Mouse (Mus musculus) neural tube, embryonic 15.5 days (tissue): ENCODE results near the gene Ccdc110. TPM values are rescaled to one million over a fixed set of nuclear protein-coding genes. Genes with fewer than 3 reads are reported as not detected.

Experiments used
- ATAC-seq: fragments of 200-750 bp; cut with Nextera tagmentation; 2 replicates; pipeline ENCODE4 v1.8.0; 2017; ENCODE audit warnings: mild to moderate bottlenecking, moderate TSS enrichment, moderate library complexity; ENCODE audit not compliant: low FRiP score
- H3K27ac ChIP-seq: fragments of 300-500 bp; sonication (generic); replicated peaks from 2 replicates; pipeline ENCODE4 v1.5.1; 2015; ENCODE audit warnings: mild to moderate bottlenecking, inconsistent platforms
- H3K27me3 ChIP-seq: fragments of 300-500 bp; sonication (generic); replicated peaks from 2 replicates; pipeline ENCODE4 v1.6.1; 2015; ENCODE audit warnings: inconsistent platforms
- H3K36me3 ChIP-seq: fragments of 300-500 bp; sonication (generic); 2 replicates; pipeline ENCODE4 v1.6.1; 2015; ENCODE audit warnings: inconsistent platforms
- H3K4me1 ChIP-seq: fragments of 300-500 bp; sonication (generic); 2 replicates; pipeline ENCODE4 v1.6.1; 2015; ENCODE audit warnings: inconsistent platforms
- H3K4me2 ChIP-seq: fragments of 300-500 bp; sonication (generic); 2 replicates; pipeline ENCODE4 v1.6.1; 2015; ENCODE audit warnings: inconsistent platforms, mild to moderate bottlenecking, moderate library complexity
- H3K4me3 ChIP-seq: fragments of 300-500 bp; sonication (generic); replicated peaks from 2 replicates; pipeline ENCODE4 v1.5.1; 2015; ENCODE audit warnings: mild to moderate bottlenecking, inconsistent platforms
- H3K9ac ChIP-seq: fragments of 300-500 bp; sonication (generic); replicated peaks from 2 replicates; pipeline ENCODE4 v1.6.1; 2015; ENCODE audit warnings: mild to moderate bottlenecking, inconsistent platforms
- H3K9me3 ChIP-seq: fragments of 300-500 bp; sonication (generic); replicated peaks from 2 replicates; pipeline ENCODE4 v1.6.1; 2016; ENCODE audit warnings: inconsistent platforms
- WGBS: fragments of 180-500 bp; shearing (Covaris S2); methylation state at CpG from one replicate; pipeline ENCODE4 v1.1.7; 2015; ENCODE audit warnings: mixed read lengths; 5-methylcytosine and 5-hydroxymethylcytosine counted together
- polyA plus RNA-seq: library from polyadenylated mRNA; unstranded; fragments of >200 nt; fragmentation: Nextera tagmentation; extraction: Ambion mirVana; gene quantifications from 2 replicates; pipeline ENCODE4 v1.2.1, GENCODE M21; 2015

The Ccdc110 gene
- polyA plus RNA-seq, 1 experiment from 2014 or later, result 0.05 TPM

- Histone ChIP-seq H3K4me2 (no peak overlapping the region), H3K27ac (no peak overlapping the region), H3K4me1 (no peaks in the 10 kb centered on the region), H3K9ac (no peak overlapping the region), H3K4me3 (no peak overlapping the region), H3K9me3 (no peaks in the 10 kb centered on the region), H3K36me3 (no peaks in the 10 kb centered on the region), H3K27me3 (no peaks in the 10 kb centered on the region)
- whole genome bisulfite sequencing, result 73% methylated on average over 20 of the region's 20 CpGs
- ATAC-seq, result no peak
Measured at GRCm38 (mm10) chr8:45917040-45917679, 17.3 kb upstream of the Ccdc110 start.

- Histone ChIP-seq H3K4me3 (no peak overlapping the region), H3K4me1 (no peaks in the 10 kb centered on the region), H3K27me3 (no peaks in the 10 kb centered on the region), H3K9me3 (no peaks in the 10 kb centered on the region; the same call in 1 of the 2 replicates), H3K9ac (no peak overlapping the region), H3K27ac (no peak overlapping the region), H3K4me2 (no peak overlapping the region), H3K36me3 (no peaks in the 10 kb centered on the region)
- no peak for ATAC-seq
- 89% methylated on average over 15 of the region's 15 CpGs for WGBS
Measured at GRCm38 (mm10) chr8:45918891-45919290, 15.5 kb upstream of the Ccdc110 start.

- H3K27me3 ChIP-seq, result no peaks in the 10 kb centered on the region
- H3K36me3 ChIP-seq, result no peaks in the 10 kb centered on the region
- no peaks in the 10 kb centered on the region; the same call in 1 of the 2 replicates for H3K9me3 ChIP-seq
- H3K27ac ChIP-seq, result no peak overlapping the region
- ATAC-seq, result no peak
- H3K4me1 ChIP-seq, result no peaks in the 10 kb centered on the region
- H3K9ac ChIP-seq, result no peak overlapping the region
- no peak overlapping the region for H3K4me2 ChIP-seq
- no peak overlapping the region for H3K4me3 ChIP-seq
- 89% methylated on average over 7 of the region's 7 CpGs for WGBS
Measured at GRCm38 (mm10) chr8:45920392-45920791, 14.0 kb upstream of the Ccdc110 start.

- Histone ChIP-seq H3K4me2 (no peak overlapping the region), H3K36me3 (no peaks in the 10 kb centered on the region), H3K9ac (no peak overlapping the region), H3K9me3 (no peaks in the 10 kb centered on the region; the same call in 1 of the 2 replicates), H3K4me1 (no peaks in the 10 kb centered on the region), H3K4me3 (no peak overlapping the region), H3K27ac (no peak overlapping the region), H3K27me3 (no peaks in the 10 kb centered on the region)
- 96% methylated on average over 7 of the region's 7 CpGs for WGBS
- ATAC-seq, result no peak
Measured at GRCm38 (mm10) chr8:45922116-45922515, 12.3 kb upstream of the Ccdc110 start.

GRCm38 (mm10) chr8:45936986-45937385 lies 2.6 kb downstream of the Ccdc110 start:
- WGBS, result 93% methylated on average over 9 of the region's 9 CpGs
- no peak overlapping the region for H3K4me3 ChIP-seq
- no peaks in the 10 kb centered on the region for H3K27me3 ChIP-seq
- no peak overlapping the region for H3K9ac ChIP-seq
- H3K27ac ChIP-seq, result no peak overlapping the region
- H3K9me3 ChIP-seq, result no peaks in the 10 kb centered on the region
- H3K36me3 ChIP-seq, result no peaks in the 10 kb centered on the region
- H3K4me1 ChIP-seq, result peaks cover 6% of the 10 kb centered on the region; the same call in 1 of the 2 replicates
- no peak overlapping the region for H3K4me2 ChIP-seq
- no peak for ATAC-seq

GRCm38 (mm10) chr8:45946283-45946682 lies 11.9 kb downstream of the Ccdc110 start:
- H3K4me1 ChIP-seq, result no peaks in the 10 kb centered on the region

GRCm38 (mm10) chr8:45950622-45951021 lies 16.2 kb downstream of the Ccdc110 start:
- Histone ChIP-seq H3K4me3 (no peak overlapping the region), H3K9ac (no peak overlapping the region), H3K27me3 (no peaks in the 10 kb centered on the region), H3K4me2 (no peak overlapping the region), H3K9me3 (no peaks in the 10 kb centered on the region), H3K4me1 (no peaks in the 10 kb centered on the region), H3K36me3 (no peaks in the 10 kb centered on the region), H3K27ac (no peak overlapping the region)
- ATAC-seq, result no peak
- WGBS, result 44% methylated on average over 2 of the region's 2 CpGs

More at GRCm38 (mm10) chr8:45946283-45946682, 11.9 kb downstream of the Ccdc110 start:
- H3K4me2 ChIP-seq, result no peak overlapping the region
- no peak overlapping the region for H3K9ac ChIP-seq
- H3K27ac ChIP-seq, result no peak overlapping the region
- no peaks in the 10 kb centered on the region for H3K27me3 ChIP-seq
- no peaks in the 10 kb centered on the region for H3K36me3 ChIP-seq
- no peaks in the 10 kb centered on the region for H3K9me3 ChIP-seq
- no peak overlapping the region for H3K4me3 ChIP-seq
- 92% methylated on average over 4 of the region's 4 CpGs for WGBS
- no peak for ATAC-seq

GRCm38 (mm10) chr8:45970894-45971293 lies 36.5 kb downstream of the Ccdc110 start:
- H3K27ac ChIP-seq, result no peak overlapping the region
- no peak for ATAC-seq
- no peak overlapping the region for H3K9ac ChIP-seq
- WGBS, result 96% methylated on average over 12 of the region's 12 CpGs
- H3K4me3 ChIP-seq, result no peak overlapping the region
- no peaks in the 10 kb centered on the region for H3K36me3 ChIP-seq
- no peaks in the 10 kb centered on the region for H3K27me3 ChIP-seq
- H3K4me2 ChIP-seq, result no peak overlapping the region
- no peaks in the 10 kb centered on the region for H3K9me3 ChIP-seq
- H3K4me1 ChIP-seq, result peaks cover 10% of the 10 kb centered on the region

- no peaks in the 10 kb centered on the region for H3K9me3 ChIP-seq
- peaks cover 16% of the 10 kb centered on the region for H3K4me1 ChIP-seq
- peaks cover 5% of the 10 kb centered on the region; the same call in 1 of the 2 replicates for H3K36me3 ChIP-seq
- H3K9ac ChIP-seq, result no peak overlapping the region; the same call in 1 of the 2 replicates
- WGBS, result 69% methylated on average over 8 of the region's 8 CpGs
- H3K27me3 ChIP-seq, result no peaks in the 10 kb centered on the region
- H3K4me3 ChIP-seq, result no peak overlapping the region
- 0 out of 2 replicates have a peak overlapping the region, but pooled peaks have one; percentile 86 for H3K27ac ChIP-seq
- peak overlapping the region; percentile 69 for H3K4me2 ChIP-seq
- ATAC-seq, result no peak
Measured at GRCm38 (mm10) chr8:45973988-45974505, 39.6 kb downstream of the Ccdc110 start.

GRCm38 (mm10) chr8:45975126-45975836 lies 40.9 kb downstream of the Ccdc110 start, which contains the start of the genes 1700029J07Rik and Ufsp2:
Gene 1700029J07Rik, minus strand, starts transcription at chr8:45975252.
Gene Ufsp2, plus strand, starts transcription at chr8:45975528.
- H3K36me3 ChIP-seq, result peaks cover 5% of the 10 kb centered on the region; the same call in 1 of the 2 replicates

GRCm38 (mm10) chr8:45975837-45976468 lies 41.5 kb downstream of the Ccdc110 start:
- peak; percentile 28 for ATAC-seq
- no peaks in the 10 kb centered on the region for H3K9me3 ChIP-seq
- H3K36me3 ChIP-seq, result peaks cover 9% of the 10 kb centered on the region
- H3K9ac ChIP-seq, result peak overlapping the region; percentile 62
- peaks cover 16% of the 10 kb centered on the region for H3K4me1 ChIP-seq
- WGBS, result 71% methylated on average over 11 of the region's 11 CpGs
- H3K27ac ChIP-seq, result peak overlapping the region; percentile 86
- peak overlapping the region; percentile 67 for H3K4me3 ChIP-seq
- no peaks in the 10 kb centered on the region for H3K27me3 ChIP-seq
- H3K4me2 ChIP-seq, result peak overlapping the region; percentile 69

More at GRCm38 (mm10) chr8:45975126-45975836, 40.9 kb downstream of the Ccdc110 start, which contains the start of the genes 1700029J07Rik and Ufsp2:
- no peaks in the 10 kb centered on the region for H3K9me3 ChIP-seq
- H3K4me1 ChIP-seq, result peaks cover 16% of the 10 kb centered on the region
- ATAC-seq, result peak; percentile 98
- peak within 1 kb of the TSS; percentile 67 for H3K4me3 ChIP-seq
- H3K4me2 ChIP-seq, result peak within 1 kb of the TSS; percentile 69
- peak within 1 kb of the TSS; percentile 86 for H3K27ac ChIP-seq
- no peaks in the 10 kb centered on the region for H3K27me3 ChIP-seq
- peak within 1 kb of the TSS; percentile 73 for H3K9ac ChIP-seq
- under 1% methylated on average over 57 of the region's 57 CpGs for WGBS
